Mouse (Mus musculus) heart, postnatal 0 days (tissue): Measurements from ENCODE around the gene St14. TPM values are rescaled to one million over a fixed set of nuclear protein-coding genes. Genes with fewer than 3 reads are reported as not detected.

ENCODE experiments used
- ATAC-seq: fragments of 200-750 bp; cut with Nextera tagmentation; 2 replicates; pipeline ENCODE4 v1.8.0; 2017; ENCODE audit warnings: low read depth, moderate number of reproducible peaks, moderate library complexity; ENCODE audit not compliant: insufficient read depth
- DNase-seq: peaks from one replicate; pipeline ENCODE4 v3.0.0-alpha.2; 2016; ENCODE audit warnings: low spot score
- H3K27ac ChIP-seq: fragments of 300-500 bp; sonication (generic); 2 replicates; pipeline ENCODE4 v1.5.1; 2014; ENCODE audit warnings: low read depth, mild to moderate bottlenecking
- H3K27me3 ChIP-seq: fragments of 300-500 bp; sonication (generic); 2 replicates; pipeline ENCODE4 v1.6.1; 2014; ENCODE audit warnings: low read length, mixed read lengths; ENCODE audit not compliant: control insufficient read depth, insufficient read depth
- H3K36me3 ChIP-seq: fragments of 300-500 bp; sonication (generic); replicated peaks from 2 replicates; pipeline ENCODE4 v1.6.1; 2014; ENCODE audit warnings: low read length, mixed read lengths; ENCODE audit not compliant: control insufficient read depth, insufficient read depth
- H3K4me1 ChIP-seq: fragments of 300-500 bp; sonication (generic); 2 replicates; pipeline ENCODE4 v1.6.1; 2014; ENCODE audit warnings: antibody characterized with exemption; ENCODE audit not compliant: control insufficient read depth, insufficient read depth
- H3K4me2 ChIP-seq: fragments of 300-500 bp; sonication (generic); 2 replicates; pipeline ENCODE4 v1.6.1; 2014; ENCODE audit warnings: low read depth, mild to moderate bottlenecking, low read length, moderate library complexity
- H3K4me3 ChIP-seq: fragments of 300-500 bp; sonication (generic); 2 replicates; pipeline ENCODE4 v1.5.1; 2014; ENCODE audit warnings: low read depth, low read length
- H3K9ac ChIP-seq: fragments of 300-500 bp; sonication (generic); replicated peaks from 2 replicates; pipeline ENCODE4 v1.6.1; 2014; ENCODE audit warnings: low read depth, low read length, mixed read lengths
- H3K9me3 ChIP-seq: fragments of 300-500 bp; sonication (generic); replicated peaks from 2 replicates; pipeline ENCODE4 v1.6.1; 2016; ENCODE audit warnings: low read length; ENCODE audit not compliant: control insufficient read depth
- CTCF ChIP-seq: IDR thresholded peaks from 2 replicates; pipeline ENCODE4 v1.5.1; 2016; ENCODE audit warnings: antibody characterized with exemption, control low read depth, low read depth
- EP300 ChIP-seq: IDR thresholded peaks from 2 replicates; pipeline ENCODE4 v1.6.1; 2016; ENCODE audit warnings: antibody characterized with exemption, low read depth
- WGBS: fragments of 180-500 bp; shearing (Covaris S2); extraction: QIAGEN DNeasy Blood & Tissue Kit; methylation state at CpG from one replicate; pipeline ENCODE4 v1.1.7; 2014; 5-methylcytosine and 5-hydroxymethylcytosine counted together
- polyA plus RNA-seq: library from polyadenylated mRNA; unstranded; fragments of >200 nt; fragmentation: Nextera tagmentation; extraction: Ambion mirVana; gene quantifications from 2 replicates; pipeline ENCODE4 v1.2.1, GENCODE M21; 2015
- total RNA-seq: library from RNA; depleted of rRNA; stranded (reverse); fragments of >200 nt; gene quantifications from 2 replicates; pipeline ENCODE4 v1.2.3, GENCODE M21; 2014; ENCODE audit warnings: low replicate concordance

St14 gene
- total and polyA plus RNA-seq, 2 experiments from 2014 or later: 0.23 to 3.3 TPM

DNA sequence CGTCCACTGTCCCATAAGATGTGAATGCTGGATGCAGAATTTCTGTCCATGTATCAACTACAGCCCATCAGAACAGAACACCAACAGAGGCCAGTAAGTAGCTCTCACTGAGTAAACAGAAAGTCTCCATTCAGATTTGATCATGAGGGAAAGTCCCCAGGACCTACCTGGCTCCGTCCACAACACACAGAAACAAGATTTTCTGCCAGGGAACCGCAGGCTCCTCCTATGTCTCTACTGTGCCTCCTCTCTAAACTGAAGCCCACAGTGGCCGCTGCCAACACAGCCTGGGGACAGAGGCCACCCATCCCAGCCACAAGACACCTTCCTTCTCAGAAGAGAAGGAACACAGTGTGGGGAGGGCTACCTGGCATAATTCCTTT is 11.1 kb downstream of the St14 start:
- 66% methylated on average over 4 of the region's 4 CpGs for WGBS
- no peaks in the 10 kb centered on the region for H3K36me3 ChIP-seq
- H3K4me2 ChIP-seq: no peak overlapping the region
- ATAC-seq (no peak), DNase-seq (no peak)
- no peak overlapping the region for H3K27ac ChIP-seq
- no peaks in the 10 kb centered on the region for H3K27me3 ChIP-seq
- TF ChIP-seq EP300 (no peak), CTCF (no peak)
- H3K4me1 ChIP-seq: peaks cover 19% of the 10 kb centered on the region
- H3K4me3 ChIP-seq: no peak overlapping the region
- no peak overlapping the region for H3K9ac ChIP-seq
- no peaks in the 10 kb centered on the region for H3K9me3 ChIP-seq

DNA sequence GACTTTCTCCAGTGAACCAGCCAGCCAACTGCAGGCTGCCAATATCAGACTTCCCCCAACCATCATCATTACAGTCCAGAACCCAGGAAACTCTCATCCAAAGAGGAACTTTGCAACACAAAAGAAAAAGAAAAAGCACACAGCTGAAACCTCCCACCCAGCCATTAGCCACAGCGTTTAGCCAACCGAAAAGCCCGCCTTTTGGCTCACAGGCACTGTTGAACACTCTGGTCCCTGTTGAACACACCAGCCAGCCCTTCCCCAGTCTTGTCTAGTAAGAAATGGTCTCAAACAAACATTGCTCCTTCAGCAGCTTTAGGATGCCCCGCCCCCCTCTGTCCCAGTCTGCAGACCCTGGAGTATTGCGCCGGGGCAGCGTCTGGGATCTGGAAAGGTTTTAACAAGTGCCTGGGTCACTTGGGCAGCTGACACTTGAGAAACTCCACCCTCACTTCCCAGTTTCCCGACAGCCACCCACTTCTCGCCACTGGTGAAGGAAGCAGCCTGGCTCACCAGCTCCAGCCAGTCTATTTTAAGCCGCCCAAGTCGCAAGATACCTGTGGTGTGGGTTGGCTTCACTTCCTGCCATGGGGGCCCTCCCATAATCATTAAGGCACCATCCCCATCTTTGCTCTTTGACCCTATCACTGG is 11.6 kb downstream of the St14 start:
- no peak for TF ChIP-seq CTCF
- no peak for TF ChIP-seq EP300
- no peaks in the 10 kb centered on the region for H3K36me3 ChIP-seq
- no peak overlapping the region for H3K27ac ChIP-seq
- no peaks in the 10 kb centered on the region for H3K27me3 ChIP-seq
- H3K4me2 ChIP-seq: no peak overlapping the region
- no peaks in the 10 kb centered on the region for H3K9me3 ChIP-seq
- no peak overlapping the region for H3K9ac ChIP-seq
- ATAC-seq (no peak), DNase-seq (no peak)
- peaks cover 19% of the 10 kb centered on the region for H3K4me1 ChIP-seq
- WGBS: 38% methylated on average over 11 of the region's 11 CpGs
- H3K4me3 ChIP-seq: no peak overlapping the region

GRCm38 (mm10) chr9:31119405-31119804 is 12.2 kb downstream of the St14 start:
- ATAC-seq (no peak), DNase-seq (no peak)
- no peak for TF ChIP-seq CTCF
- TF ChIP-seq EP300: no peak
- H3K36me3 ChIP-seq: no peaks in the 10 kb centered on the region
- H3K27ac ChIP-seq: peak overlapping the region; percentile 25; the same call in 1 of the 2 replicates
- H3K4me1 ChIP-seq: peaks cover 19% of the 10 kb centered on the region
- no peak overlapping the region for H3K4me3 ChIP-seq
- H3K9me3 ChIP-seq: no peaks in the 10 kb centered on the region
- 51% methylated on average over 5 of the region's 5 CpGs for WGBS
- no peak overlapping the region for H3K4me2 ChIP-seq
- H3K27me3 ChIP-seq: no peaks in the 10 kb centered on the region
- no peak overlapping the region for H3K9ac ChIP-seq

- no peak overlapping the region for H3K4me2 ChIP-seq
- no peak for TF ChIP-seq EP300
- TF ChIP-seq CTCF: no peak
- peaks cover 19% of the 10 kb centered on the region for H3K4me1 ChIP-seq
Observed at GRCm38 (mm10) chr9:31118520-31119298, 12.9 kb downstream of the St14 start.

DNA sequence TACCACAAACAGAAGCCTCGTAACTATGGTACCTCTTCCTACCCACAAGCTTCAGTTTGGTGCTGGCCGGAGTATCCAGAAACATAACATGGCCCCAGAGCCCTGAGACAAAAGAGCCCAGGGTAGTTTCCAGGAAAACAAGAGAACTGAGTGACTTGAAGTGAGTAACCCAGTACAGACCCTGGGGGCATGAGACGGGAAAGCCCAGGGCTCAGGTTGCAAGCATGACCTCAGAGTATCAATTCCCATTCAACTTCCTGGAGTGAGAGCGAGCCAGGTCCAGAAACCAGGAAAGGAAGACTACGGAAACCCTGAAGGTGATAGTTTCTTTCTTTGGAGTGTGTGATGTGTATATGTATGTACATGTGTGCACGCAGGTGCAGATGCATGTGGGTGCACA is 14.2 kb downstream of the St14 start:
- 87% methylated on average over 6 of the region's 6 CpGs for WGBS
- no peak overlapping the region for H3K4me2 ChIP-seq

More at GRCm38 (mm10) chr9:31118520-31119298, 12.9 kb downstream of the St14 start:
- Histone ChIP-seq H3K36me3 (no peaks in the 10 kb centered on the region), H3K27me3 (no peaks in the 10 kb centered on the region), H3K4me3 (no peak overlapping the region), H3K9ac (no peak overlapping the region), H3K9me3 (no peaks in the 10 kb centered on the region), H3K27ac (no peak overlapping the region)
- WGBS: 34% methylated on average over 11 of the region's 11 CpGs
- ATAC-seq (peak; percentile 74), DNase-seq (peak; percentile 16)

More for the DNA sequence above, 14.2 kb downstream of the St14 start:
- TF ChIP-seq EP300 (no peak), CTCF (no peak)
- Histone ChIP-seq H3K9ac (no peak overlapping the region), H3K4me3 (no peak overlapping the region), H3K27me3 (no peaks in the 10 kb centered on the region), H3K27ac (no peak overlapping the region), H3K9me3 (no peaks in the 10 kb centered on the region), H3K36me3 (no peaks in the 10 kb centered on the region), H3K4me1 (peaks cover 19% of the 10 kb centered on the region)
- no peak for DNase-seq
- no peak for ATAC-seq
